Mouse (Mus musculus) G1E (cell line): ENCODE data around the gene Pxn.

Experiments
- CTCF ChIP-seq: IDR thresholded peaks from 2 replicates; pipeline ENCODE4 v1.5.1; 2012; ENCODE audit warnings: low read depth, low read length, inconsistent platforms, mixed read lengths
- GATA1 ChIP-seq: IDR thresholded peaks from 2 replicates; pipeline ENCODE4 v1.6.1; 2012; ENCODE audit warnings: borderline replicate concordance, low read length, inconsistent platforms, mixed read lengths
- POLR2AphosphoS5 ChIP-seq: IDR thresholded peaks from 2 replicates; pipeline ENCODE4 v1.6.1; 2012; ENCODE audit warnings: low read depth, low read length, inconsistent platforms; ENCODE audit not compliant: insufficient replicate concordance
- TAL1 ChIP-seq: conservative IDR thresholded peaks from 2 replicates; pipeline ENCODE4 v1.6.1; 2012; ENCODE audit warnings: low read depth, low read length, inconsistent platforms, mixed read lengths

- TF ChIP-seq TAL1 (no peak), CTCF (no peak), POLR2AphosphoS5 (no peak), GATA1 (no peak)
Measured at GRCm38 (mm10) chr5:115591506-115591905, 85.0 kb downstream of the Pxn start.
